Mouse (Mus musculus) spleen, postnatal 0 days (tissue): Measurements from ENCODE around the gene Dgkk. TPM values are rescaled to one million over a fixed set of nuclear protein-coding genes. Genes with fewer than 3 reads are reported as not detected.

Experiments used
- polyA plus RNA-seq: library from polyadenylated mRNA; unstranded; fragments of >200 nt; fragmentation: Nextera tagmentation; extraction: Ambion mirVana; gene quantifications from 2 replicates; pipeline ENCODE4 v1.2.1, GENCODE M21; 2015

The Dgkk gene
- not detected in 2 replicates for polyA plus RNA-seq

DNA sequence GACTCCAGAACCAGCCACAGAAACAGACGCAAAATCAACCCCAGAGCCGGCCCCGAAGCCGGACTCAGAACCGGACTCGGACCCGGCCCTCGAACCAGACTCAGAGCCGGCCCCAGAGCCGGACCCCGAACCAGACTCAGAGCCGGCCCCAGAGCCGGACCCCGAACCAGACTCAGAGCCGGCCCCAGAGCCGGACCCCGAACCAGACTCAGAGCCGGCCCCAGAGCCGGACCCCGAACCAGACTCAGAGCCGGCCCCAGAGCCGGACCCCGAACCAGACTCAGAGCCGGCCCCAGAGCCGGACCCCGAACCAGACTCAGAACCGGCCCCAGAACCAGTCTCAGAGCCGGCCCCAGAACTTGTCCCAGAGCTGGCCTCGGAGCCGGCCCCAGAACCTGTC lies at the start of gene Dgkk:
Gene Dgkk, plus strand, starts transcription at position 301 of the 400 bp plus-strand sequence.

